Mouse (Mus musculus) heart, adult 9 months (tissue): ENCODE results near the gene Adgrf1.

Experiments used
- DNase-seq, 2 experiments: peaks; one replicate each; pipeline ENCODE4 v3.0.0; 2022; ENCODE audit warnings: low spot score in 2 of 2

Adgrf1 gene

GRCm38 (mm10) chr17:43361021-43361420, 90.9 kb downstream of the Adgrf1 start:
- no peak for DNase-seq

- DNase-seq: peak; percentile 37 to 46
Measured at GRCm38 (mm10) chr17:43362362-43362761, 92.2 kb downstream of the Adgrf1 start.

- DNase-seq: no peak
Measured at GRCm38 (mm10) chr17:43362881-43363280, 92.8 kb downstream of the Adgrf1 start.

- DNase-seq: no peak
Measured at GRCm38 (mm10) chr17:43363921-43364320, 93.8 kb downstream of the Adgrf1 start.

- peak; percentile 53 to 72 for DNase-seq
Measured at GRCm38 (mm10) chr17:43365297-43365696, 95.2 kb downstream of the Adgrf1 start.

- peak; percentile 69 to 84 for DNase-seq
Measured at GRCm38 (mm10) chr17:43366486-43366885, 96.4 kb downstream of the Adgrf1 start.

- DNase-seq: peak; percentile 37 to 78
Measured at GRCm38 (mm10) chr17:43368171-43368576, 98.0 kb downstream of the Adgrf1 start.

- DNase-seq: no peak
Measured at GRCm38 (mm10) chr17:43372604-43373003, 102.5 kb downstream of the Adgrf1 start.

GRCm38 (mm10) chr17:43374020-43374419, 103.9 kb downstream of the Adgrf1 start:
- DNase-seq: peak in 1 of 2 experiments; percentile 33
